Mouse (Mus musculus): ENCODE measurements around the gene Castor1.

Castor1 gene

GRCm38 (mm10) chr11:4264066-4264465 is 46.0 kb downstream of the Castor1 start:
- no peak for DNase-seq

GRCm38 (mm10) chr11:4266271-4267201 is 48.5 kb downstream of the Castor1 start:
- DNase-seq, result no peak

GRCm38 (mm10) chr11:4267202-4267578 is 49.2 kb downstream of the Castor1 start:
- no peak for DNase-seq

GRCm38 (mm10) chr11:4268500-4268899 is 50.5 kb downstream of the Castor1 start:
- no peak for DNase-seq

GRCm38 (mm10) chr11:4270744-4271459 is 52.9 kb downstream of the Castor1 start:
- no peak for DNase-seq

- DNase-seq, result no peak
These were observed 53.5 kb downstream of the Castor1 start for GRCm38 (mm10) chr11:4271544-4271943.
